Mouse (Mus musculus) left cerebral cortex, adult 11 months (tissue): Measurements from ENCODE around the gene Hikeshi.

Source experiments
- DNase-seq: peaks from one replicate; pipeline ENCODE4 v3.0.0; 2022; ENCODE audit warnings: low spot score

Gene Hikeshi

DNA sequence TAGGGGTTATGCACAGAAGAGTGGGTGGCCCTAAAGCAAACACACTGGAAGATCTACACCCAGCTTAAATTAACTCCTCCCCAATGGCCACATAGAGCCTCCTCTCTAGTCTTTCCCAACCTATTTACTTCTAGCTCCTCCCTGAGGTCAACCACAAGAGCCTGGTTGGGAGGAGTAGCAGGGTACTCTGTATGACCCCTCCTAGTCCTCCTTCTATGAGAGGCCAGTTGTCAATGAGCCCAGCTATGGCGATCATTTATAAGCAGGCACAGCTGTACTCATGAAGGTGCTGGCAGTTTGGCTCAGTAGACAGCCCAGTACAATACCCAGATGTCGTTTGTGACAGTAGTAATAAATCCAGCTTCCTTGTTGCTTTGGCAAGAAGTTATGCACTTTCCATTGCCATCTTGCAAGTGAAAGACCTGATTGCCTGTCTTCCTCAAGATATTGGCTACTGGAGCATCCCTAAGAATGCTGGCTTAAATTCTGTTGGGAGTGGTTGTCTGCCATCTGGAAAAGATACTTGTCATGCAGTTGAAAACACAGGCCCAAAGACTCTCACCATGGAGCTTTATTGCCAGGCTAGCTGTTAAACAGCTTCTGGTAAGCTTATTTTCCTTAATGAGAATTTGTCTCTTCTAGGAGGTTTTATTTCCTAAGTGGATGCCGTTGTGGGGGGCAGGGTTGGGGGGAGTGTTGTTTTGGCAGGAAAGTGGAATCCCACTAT, 27.4 kb downstream of the Hikeshi start:
- DNase-seq, result no peak

DNA sequence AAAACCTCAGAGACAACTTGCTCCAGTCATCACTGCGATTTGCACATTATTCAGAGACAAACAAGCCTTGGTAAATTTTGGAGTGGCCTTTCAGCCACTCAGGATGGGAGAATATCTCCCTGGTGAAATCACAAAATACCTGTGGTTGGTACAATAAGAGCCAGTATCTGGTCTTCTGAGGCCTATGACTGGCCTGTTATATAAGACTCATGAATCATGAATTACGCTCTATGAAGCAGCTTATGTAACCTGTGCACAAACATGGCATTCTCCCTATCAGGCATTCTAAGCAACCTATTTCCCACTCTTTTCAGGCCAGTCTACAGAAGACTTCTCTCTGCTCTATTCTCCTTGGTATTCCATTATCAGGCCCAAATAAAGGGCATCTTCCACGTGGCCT, 28.6 kb downstream of the Hikeshi start:
- no peak for DNase-seq

DNA sequence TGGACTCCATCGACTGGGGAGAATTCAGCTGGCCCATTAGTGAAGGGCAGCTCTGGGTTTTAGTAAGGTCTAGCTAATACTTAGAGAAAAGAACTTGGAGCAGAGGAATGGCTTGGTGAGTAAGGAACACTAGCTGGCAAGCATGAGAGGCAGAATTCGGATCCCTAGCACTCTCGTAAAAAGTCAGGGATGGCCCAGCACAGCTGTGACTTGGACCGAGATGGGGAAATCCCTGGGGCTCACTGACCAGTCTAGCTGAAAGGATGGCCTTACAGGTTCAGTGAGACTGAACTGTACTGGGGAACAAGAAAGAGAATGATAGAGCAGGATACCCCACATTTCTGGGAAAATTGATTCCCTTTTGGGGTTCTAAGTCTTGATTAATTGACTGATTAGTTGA, 31.3 kb downstream of the Hikeshi start:
- DNase-seq, result no peak

DNA sequence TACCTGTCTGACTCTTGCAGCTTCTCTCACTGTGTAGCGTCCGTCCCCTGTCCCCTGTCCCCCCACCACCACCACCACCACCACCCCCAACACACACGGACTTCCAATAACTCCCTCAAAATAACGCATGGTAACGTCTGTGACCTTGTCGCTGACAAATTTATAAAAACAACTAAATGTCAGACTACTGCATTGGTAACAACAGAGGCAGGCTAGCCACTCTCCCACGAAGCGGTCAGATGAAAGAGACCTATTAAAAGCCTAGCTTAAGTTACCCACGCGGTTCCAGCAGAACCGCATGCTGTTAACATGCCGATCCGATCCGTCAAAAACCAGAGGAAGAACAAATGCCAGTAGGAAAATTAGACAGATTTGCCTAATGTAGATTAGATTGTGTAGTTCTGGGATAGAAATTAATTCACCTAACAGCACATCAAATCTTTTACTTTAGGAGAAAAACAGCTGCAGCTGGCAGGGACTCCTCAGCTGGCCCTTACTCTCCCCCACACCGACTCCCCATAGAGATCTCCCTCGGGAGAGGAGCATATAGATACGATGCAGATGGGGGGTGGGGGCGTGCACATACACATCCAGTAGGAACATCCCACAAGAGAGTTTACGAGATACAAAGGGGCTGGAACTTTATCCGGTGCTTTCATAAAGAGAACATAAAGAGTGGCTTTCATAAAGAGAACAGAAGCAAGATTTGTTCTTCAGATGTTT, 31.9 kb downstream of the Hikeshi start:
- DNase-seq, result no peak

DNA sequence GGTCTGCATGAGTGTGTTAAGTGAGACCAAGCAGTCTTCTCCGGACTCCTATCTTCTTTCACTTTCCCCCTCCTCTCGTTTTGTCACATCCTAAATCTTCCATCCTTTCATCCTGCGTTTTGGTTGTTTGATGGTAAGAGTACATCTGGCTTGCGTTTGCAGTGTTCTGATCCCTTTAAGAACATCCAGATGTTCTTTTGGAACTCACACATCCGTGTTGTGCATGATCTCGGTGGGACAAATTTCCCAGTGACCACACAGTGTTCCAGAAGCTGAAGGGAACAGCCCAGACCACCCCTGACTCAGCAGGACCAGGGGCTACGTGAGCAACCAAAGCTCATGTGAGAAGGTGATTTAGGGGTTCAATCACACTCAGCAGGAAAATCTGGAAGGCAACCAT, 32.6 kb downstream of the Hikeshi start:
- DNase-seq, result no peak

DNA sequence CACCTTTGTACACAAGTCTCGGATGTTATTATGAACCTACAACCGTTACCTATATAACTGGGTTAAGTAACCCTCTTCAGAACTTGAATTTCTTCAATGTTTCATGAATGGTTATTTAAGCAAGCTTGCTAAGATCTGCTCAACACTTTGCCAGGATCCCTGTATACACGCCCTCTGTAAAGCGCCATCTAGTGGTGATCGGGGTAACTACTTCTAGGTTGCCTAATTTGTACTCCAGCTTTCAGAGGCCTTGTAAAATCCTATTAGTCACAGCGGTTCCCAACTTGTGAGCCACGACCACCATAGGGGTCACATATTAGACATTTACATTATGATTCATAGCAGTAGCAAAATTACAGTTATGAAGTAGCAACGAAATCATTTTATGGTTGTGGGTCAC, 33.1 kb downstream of the Hikeshi start:
- peak; percentile 52 for DNase-seq

DNA sequence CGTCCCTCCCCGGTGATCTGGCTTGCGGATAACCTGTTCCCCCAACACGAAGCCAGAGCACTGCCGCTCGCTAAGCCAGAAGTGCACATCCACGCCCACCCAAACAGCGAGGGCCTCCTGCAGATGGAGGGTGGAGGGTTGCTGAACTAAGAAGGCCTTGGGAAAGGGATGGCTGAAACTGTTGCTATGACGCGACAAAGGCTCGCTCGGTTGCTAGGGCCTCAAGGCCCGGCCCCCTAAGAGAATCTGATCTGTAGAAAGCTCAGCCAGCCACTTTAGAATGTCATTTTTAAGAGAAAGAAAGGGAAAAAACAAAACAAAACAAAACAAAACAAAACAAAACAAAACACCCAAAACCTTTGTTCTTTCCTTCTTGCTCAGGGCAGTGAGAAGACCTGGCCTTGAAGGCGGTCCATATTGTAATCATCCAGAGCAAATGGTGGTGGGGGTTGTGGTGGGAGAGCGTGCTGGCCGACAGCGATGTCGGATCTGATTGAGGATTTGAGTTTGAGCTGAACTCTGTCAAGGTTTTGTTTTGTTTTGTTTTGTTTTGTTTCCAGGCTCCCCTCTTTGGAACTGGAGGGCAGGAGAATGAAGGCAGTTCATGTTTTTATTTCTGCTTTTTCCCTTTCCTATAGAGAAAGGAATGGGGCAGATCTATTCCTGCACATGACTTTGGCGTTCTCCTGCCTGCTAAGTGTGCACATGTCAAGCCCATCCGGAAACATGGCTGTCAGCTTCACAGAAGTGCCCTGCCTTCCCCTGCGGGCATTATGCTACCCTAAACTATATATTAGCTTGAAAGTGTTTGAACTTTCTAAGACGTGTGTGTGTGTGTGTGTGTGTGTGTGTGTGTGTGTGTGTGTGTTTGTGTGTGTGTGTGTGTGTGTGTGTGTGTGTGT, 37.3 kb downstream of the Hikeshi start, which contains the start of gene Ccdc81:
Gene Ccdc81, minus strand, starts transcription at position 188 of the 902 bp plus-strand sequence.
- DNase-seq, result no peak

DNA sequence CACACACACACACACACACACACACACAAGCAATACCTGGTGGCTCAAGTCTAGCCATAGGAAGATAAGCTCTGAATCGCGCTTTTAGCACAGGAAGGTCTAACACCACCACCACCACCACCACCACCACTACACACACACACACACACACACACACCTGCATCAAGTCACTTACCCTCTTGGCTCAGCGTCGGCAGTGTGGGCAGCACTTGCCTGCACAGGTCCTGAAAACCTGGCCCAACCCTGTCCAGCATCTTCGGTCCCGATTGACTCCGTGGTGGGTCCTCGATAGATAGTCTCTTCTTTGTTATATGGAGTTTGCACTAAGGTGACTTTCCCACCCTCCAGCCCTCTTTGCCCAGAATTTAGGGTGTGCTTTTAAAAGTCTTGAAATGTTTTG, 38.0 kb downstream of the Hikeshi start:
- no peak for DNase-seq

DNA sequence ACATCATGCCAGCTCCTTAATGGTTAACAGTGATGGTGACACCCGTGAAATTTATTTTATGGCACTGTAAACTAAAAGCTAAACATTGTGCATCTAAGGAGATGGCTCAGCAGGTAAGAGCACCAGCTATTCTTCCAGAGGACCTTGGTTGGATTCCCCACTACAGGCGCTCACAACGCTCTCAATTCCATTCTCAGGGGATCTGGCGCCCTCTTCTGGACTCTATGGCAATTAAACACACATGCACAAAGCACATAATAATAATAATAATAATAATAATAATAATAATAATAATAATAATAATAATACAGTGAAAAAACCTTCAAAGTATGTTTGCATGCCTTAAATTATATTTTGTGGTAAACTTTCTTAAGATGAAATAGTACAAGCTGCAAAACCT, 49.1 kb downstream of the Hikeshi start:
- DNase-seq, result no peak

DNA sequence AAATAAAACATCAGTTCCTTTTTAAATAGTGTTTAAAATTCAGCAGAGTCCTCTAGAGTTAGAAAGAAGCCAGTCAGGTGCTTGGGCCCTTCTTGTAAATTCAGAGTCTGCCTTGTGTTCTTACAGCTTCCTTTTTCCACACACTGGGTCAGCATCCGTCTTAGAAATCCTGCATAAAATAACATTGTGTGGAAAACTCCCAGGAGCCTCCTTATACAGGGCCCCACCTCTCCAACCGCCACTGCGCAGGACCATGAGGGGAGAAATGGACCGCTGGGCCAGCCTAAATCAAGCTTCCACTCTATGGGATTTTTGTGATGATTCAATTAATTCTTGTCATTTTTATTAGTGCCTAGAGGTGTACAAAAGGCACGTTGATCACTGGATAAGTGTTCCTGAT, 49.6 kb downstream of the Hikeshi start:
- no peak for DNase-seq

DNA sequence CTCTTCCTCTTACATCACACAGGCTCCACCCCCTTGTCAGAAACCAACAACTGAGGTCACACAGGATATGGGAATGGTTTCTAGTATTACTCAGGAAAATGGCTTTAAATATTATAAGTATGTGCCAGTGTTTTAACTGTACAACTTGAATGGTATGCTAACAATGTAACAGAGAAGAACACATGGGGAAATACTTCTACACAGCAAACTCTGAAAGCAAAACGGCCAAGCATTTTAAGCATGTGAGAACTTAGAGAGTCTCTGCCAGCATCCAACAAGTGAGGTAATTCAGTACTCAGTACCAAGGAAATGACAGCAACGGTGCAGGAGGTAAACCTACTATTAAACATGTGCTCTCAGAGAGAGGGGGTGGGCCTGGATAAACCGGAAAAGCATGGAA, 56.5 kb downstream of the Hikeshi start:
- no peak for DNase-seq

DNA sequence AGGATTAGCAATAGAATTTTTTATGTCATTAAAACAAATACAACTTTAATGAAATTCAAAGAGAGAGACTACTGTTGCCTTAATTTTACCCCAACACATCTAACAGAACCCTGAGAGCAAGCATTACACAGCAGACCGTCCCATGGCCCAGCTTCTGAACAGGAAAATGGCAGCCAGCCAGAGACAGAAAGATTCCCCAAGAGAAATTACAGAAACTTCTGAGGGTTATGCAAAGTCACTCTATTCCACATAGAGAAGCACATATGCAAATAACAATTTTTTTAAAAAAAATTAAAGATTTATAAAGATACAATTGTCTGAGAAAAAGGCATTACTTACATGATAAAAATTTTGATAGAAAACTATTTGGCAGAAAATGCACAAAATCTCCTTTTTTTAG, 61.3 kb downstream of the Hikeshi start:
- no peak for DNase-seq
